Mouse (Mus musculus) heart, embryonic 12.5 days (tissue): ENCODE measurements around the gene Hmgcs2. TPM values are rescaled to one million over a fixed set of nuclear protein-coding genes. Genes with fewer than 3 reads are reported as not detected.
A peak's percentile ranks its signal among the peaks of the same experiment; 100 is the strongest.

ENCODE experiments used
- ATAC-seq: fragments of 200-750 bp; cut with Nextera tagmentation; 2 replicates; pipeline ENCODE4 v1.8.0; 2017; ENCODE audit warnings: moderate TSS enrichment, moderate library complexity; ENCODE audit not compliant: insufficient number of reproducible peaks, low FRiP score
- H3K27ac ChIP-seq: fragments of 300-500 bp; sonication (generic); 2 replicates; pipeline ENCODE4 v1.5.1; 2016; ENCODE audit warnings: mild to moderate bottlenecking, moderate library complexity; ENCODE audit not compliant: poor library complexity, severe bottlenecking
- H3K27me3 ChIP-seq: fragments of 300-500 bp; sonication (generic); replicated peaks from 2 replicates; pipeline ENCODE4 v1.6.1; 2016; ENCODE audit warnings: mild to moderate bottlenecking, moderate library complexity
- H3K36me3 ChIP-seq: fragments of 300-500 bp; sonication (generic); 2 replicates; pipeline ENCODE4 v1.6.1; 2016; ENCODE audit warnings: mild to moderate bottlenecking, moderate library complexity
- H3K4me1 ChIP-seq: fragments of 300-500 bp; sonication (generic); replicated peaks from 2 replicates; pipeline ENCODE4 v1.6.1; 2016; ENCODE audit warnings: mild to moderate bottlenecking
- H3K4me2 ChIP-seq: fragments of 300-500 bp; sonication (generic); 2 replicates; pipeline ENCODE4 v1.6.1; 2016; ENCODE audit warnings: mild to moderate bottlenecking, moderate library complexity
- H3K4me3 ChIP-seq: fragments of 300-500 bp; sonication (generic); 2 replicates; pipeline ENCODE4 v1.5.1; 2016; ENCODE audit warnings: mild to moderate bottlenecking
- H3K9ac ChIP-seq: fragments of 300-500 bp; sonication (generic); 2 replicates; pipeline ENCODE4 v1.6.1; 2016; ENCODE audit warnings: mild to moderate bottlenecking, moderate library complexity
- H3K9me3 ChIP-seq: fragments of 300-500 bp; sonication (generic); replicated peaks from 2 replicates; pipeline ENCODE4 v1.6.1; 2016; ENCODE audit warnings: mild to moderate bottlenecking, moderate library complexity
- WGBS: fragments of 180-500 bp; shearing (Covaris S2); methylation state at CpG from one replicate; pipeline ENCODE4 v1.1.7; 2016; 5-methylcytosine and 5-hydroxymethylcytosine counted together
- polyA plus RNA-seq: library from polyadenylated mRNA; unstranded; fragments of >200 nt; fragmentation: Nextera tagmentation; extraction: Ambion mirVana; gene quantifications from 2 replicates; pipeline ENCODE4 v1.2.1, GENCODE M21; 2016

Gene Hmgcs2
- 10.0 and 10.7 TPM in 2 replicates for polyA plus RNA-seq

GRCm38 (mm10) chr3:98280204-98280932 is at the start of gene Hmgcs2:
Gene Hmgcs2, plus strand, starts transcription at chr3:98280435.
- 52% methylated on average over 14 of the region's 14 CpGs for WGBS
- H3K9ac ChIP-seq, result no peak within 1 kb of the TSS
- peak within 1 kb of the TSS; percentile 21 for H3K4me3 ChIP-seq
- H3K4me2 ChIP-seq, result peak within 1 kb of the TSS; percentile 48
- no peaks in the 10 kb centered on the region for H3K36me3 ChIP-seq
- 0 out of 2 replicates have a peak, but pooled peaks cover 10% of the 10 kb centered on the region for H3K27me3 ChIP-seq
- no peaks in the 10 kb centered on the region for H3K9me3 ChIP-seq
- peaks cover 18% of the 10 kb centered on the region for H3K4me1 ChIP-seq
- H3K27ac ChIP-seq, result peak within 1 kb of the TSS; percentile 36; the same call in 1 of the 2 replicates
- peak; percentile 62 for ATAC-seq

GRCm38 (mm10) chr3:98233504-98233903 is 46.7 kb upstream of the Hmgcs2 start:
- 0 out of 2 replicates have a peak, but pooled peaks cover 6% of the 10 kb centered on the region for H3K27me3 ChIP-seq
- no peak overlapping the region for H3K4me2 ChIP-seq
- no peak overlapping the region for H3K4me3 ChIP-seq
- ATAC-seq, result no peak
- H3K9me3 ChIP-seq, result no peaks in the 10 kb centered on the region
- no peak overlapping the region for H3K9ac ChIP-seq
- no peaks in the 10 kb centered on the region for H3K36me3 ChIP-seq
- no peak overlapping the region for H3K27ac ChIP-seq
- no peaks in the 10 kb centered on the region for H3K4me1 ChIP-seq

GRCm38 (mm10) chr3:98236266-98236665 is 44.0 kb upstream of the Hmgcs2 start:
- Histone ChIP-seq H3K4me1 (no peaks in the 10 kb centered on the region), H3K27ac (no peak overlapping the region), H3K36me3 (no peaks in the 10 kb centered on the region), H3K27me3 (no peaks in the 10 kb centered on the region), H3K9me3 (no peaks in the 10 kb centered on the region), H3K4me2 (no peak overlapping the region), H3K9ac (no peak overlapping the region), H3K4me3 (no peak overlapping the region)
- no peak for ATAC-seq
- 75% methylated on average over 6 of the region's 6 CpGs for WGBS

GRCm38 (mm10) chr3:98237240-98237639 is 43.0 kb upstream of the Hmgcs2 start:
- ATAC-seq, result no peak
- no peak overlapping the region for H3K27ac ChIP-seq
- no peaks in the 10 kb centered on the region for H3K36me3 ChIP-seq
- H3K4me3 ChIP-seq, result no peak overlapping the region
- 75% methylated on average over 5 of the region's 5 CpGs for WGBS
- no peak overlapping the region for H3K4me2 ChIP-seq
- no peak overlapping the region for H3K9ac ChIP-seq
- H3K27me3 ChIP-seq, result no peaks in the 10 kb centered on the region
- no peaks in the 10 kb centered on the region for H3K9me3 ChIP-seq
- no peaks in the 10 kb centered on the region for H3K4me1 ChIP-seq

- ATAC-seq, result no peak
- no peaks in the 10 kb centered on the region for H3K9me3 ChIP-seq
- no peaks in the 10 kb centered on the region for H3K36me3 ChIP-seq
- H3K4me2 ChIP-seq, result no peak overlapping the region
- H3K27me3 ChIP-seq, result no peaks in the 10 kb centered on the region
- H3K9ac ChIP-seq, result no peak overlapping the region
- H3K4me1 ChIP-seq, result no peaks in the 10 kb centered on the region
- H3K27ac ChIP-seq, result no peak overlapping the region
- WGBS, result 84% methylated on average over 3 of the region's 3 CpGs
- H3K4me3 ChIP-seq, result no peak overlapping the region
Observed at GRCm38 (mm10) chr3:98238150-98238549, 42.1 kb upstream of the Hmgcs2 start.

- 64% methylated on average over 3 of the region's 3 CpGs for WGBS
- no peak overlapping the region for H3K9ac ChIP-seq
- no peak overlapping the region for H3K27ac ChIP-seq
- H3K4me2 ChIP-seq, result no peak overlapping the region
- H3K4me3 ChIP-seq, result no peak overlapping the region
- H3K9me3 ChIP-seq, result no peaks in the 10 kb centered on the region
- H3K27me3 ChIP-seq, result no peaks in the 10 kb centered on the region
- no peaks in the 10 kb centered on the region for H3K4me1 ChIP-seq
- no peaks in the 10 kb centered on the region for H3K36me3 ChIP-seq
- ATAC-seq, result no peak
Observed at GRCm38 (mm10) chr3:98242051-98242450, 38.2 kb upstream of the Hmgcs2 start.

- Histone ChIP-seq H3K36me3 (no peaks in the 10 kb centered on the region), H3K9me3 (no peaks in the 10 kb centered on the region), H3K27me3 (no peaks in the 10 kb centered on the region), H3K4me1 (no peaks in the 10 kb centered on the region), H3K4me2 (no peak overlapping the region), H3K4me3 (no peak overlapping the region), H3K27ac (no peak overlapping the region), H3K9ac (no peak overlapping the region)
- WGBS, result 73% methylated on average over 8 of the region's 8 CpGs
- no peak for ATAC-seq
Observed at GRCm38 (mm10) chr3:98242458-98243037, 37.7 kb upstream of the Hmgcs2 start.

GRCm38 (mm10) chr3:98245892-98246291 is 34.3 kb upstream of the Hmgcs2 start:
- no peak for ATAC-seq
- no peak overlapping the region for H3K9ac ChIP-seq
- no peak overlapping the region for H3K4me2 ChIP-seq
- no peak overlapping the region for H3K27ac ChIP-seq
- no peaks in the 10 kb centered on the region for H3K4me1 ChIP-seq
- no peak overlapping the region for H3K4me3 ChIP-seq
- no peaks in the 10 kb centered on the region for H3K36me3 ChIP-seq
- H3K9me3 ChIP-seq, result no peaks in the 10 kb centered on the region
- WGBS, result 28% methylated on average over 8 of the region's 8 CpGs
- H3K27me3 ChIP-seq, result no peaks in the 10 kb centered on the region

- Histone ChIP-seq H3K4me1 (no peaks in the 10 kb centered on the region), H3K9ac (no peak overlapping the region), H3K27me3 (no peaks in the 10 kb centered on the region), H3K4me2 (no peak overlapping the region), H3K9me3 (no peaks in the 10 kb centered on the region), H3K36me3 (no peaks in the 10 kb centered on the region), H3K27ac (no peak overlapping the region), H3K4me3 (no peak overlapping the region)
- ATAC-seq, result no peak
- WGBS, result 45% methylated on average over 7 of the region's 7 CpGs
Observed at GRCm38 (mm10) chr3:98246985-98247751, 33.1 kb upstream of the Hmgcs2 start.

GRCm38 (mm10) chr3:98249378-98249777 is 30.9 kb upstream of the Hmgcs2 start:
- Histone ChIP-seq H3K27ac (no peak overlapping the region), H3K36me3 (no peaks in the 10 kb centered on the region), H3K4me2 (no peak overlapping the region), H3K9ac (no peak overlapping the region), H3K27me3 (no peaks in the 10 kb centered on the region), H3K9me3 (peaks cover 6% of the 10 kb centered on the region), H3K4me1 (no peaks in the 10 kb centered on the region), H3K4me3 (no peak overlapping the region)
- 85% methylated on average over 2 of the region's 2 CpGs for WGBS
- no peak for ATAC-seq

- Histone ChIP-seq H3K4me2 (no peak overlapping the region), H3K4me1 (no peaks in the 10 kb centered on the region), H3K9ac (no peak overlapping the region), H3K4me3 (no peak overlapping the region), H3K27ac (no peak overlapping the region), H3K36me3 (no peaks in the 10 kb centered on the region), H3K9me3 (peaks cover 6% of the 10 kb centered on the region), H3K27me3 (no peaks in the 10 kb centered on the region)
- no peak for ATAC-seq
- 78% methylated on average over 11 of the region's 11 CpGs for WGBS
Observed at GRCm38 (mm10) chr3:98249833-98250448, 30.3 kb upstream of the Hmgcs2 start.
